Comparison of ENCODE assay signal across 7 mouse cellular contexts in the genomic region with DNA sequence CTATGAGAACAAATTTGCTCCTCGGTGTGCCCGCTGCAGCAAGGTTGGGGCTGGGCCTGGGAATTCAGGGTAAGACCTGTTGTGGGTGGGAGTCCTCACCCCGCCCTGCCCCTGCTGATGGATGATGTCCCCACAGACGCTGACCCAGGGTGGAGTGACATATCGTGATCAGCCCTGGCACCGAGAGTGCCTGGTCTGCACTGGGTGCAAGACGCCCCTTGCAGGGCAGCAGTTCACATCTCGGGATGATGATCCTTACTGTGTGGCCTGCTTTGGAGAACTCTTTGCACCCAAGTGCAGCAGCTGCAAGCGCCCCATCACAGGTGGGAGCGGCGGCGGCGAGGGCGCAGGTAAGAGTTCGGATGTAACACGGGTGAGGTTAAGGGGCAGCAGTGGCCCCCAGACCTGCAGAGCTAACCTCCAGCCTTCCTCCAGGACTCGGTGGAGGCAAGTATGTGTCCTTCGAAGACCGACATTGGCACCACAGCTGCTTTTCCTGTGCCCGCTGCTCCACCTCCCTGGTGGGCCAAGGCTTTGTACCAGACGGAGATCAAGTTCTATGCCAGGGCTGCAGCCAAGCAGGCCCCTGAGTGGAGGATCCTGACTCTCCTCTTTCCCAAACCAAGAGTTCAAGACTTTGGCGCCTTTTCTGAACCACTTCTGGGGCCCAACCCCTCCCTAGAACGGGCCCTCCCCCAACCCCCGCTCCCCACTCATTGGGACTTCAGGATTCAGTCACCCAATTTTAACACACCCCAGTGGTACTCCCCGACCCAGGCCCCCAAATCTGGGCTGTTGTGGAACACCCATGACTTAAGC. TPM values are rescaled to one million over a fixed set of nuclear protein-coding genes. Genes with fewer than 3 reads are reported as not detected.
DNase-seq lines count a peak whose midpoint lies in the region; ATAC-seq and TF ChIP-seq lines count a peak whose summit lies in the region.
"Not testable (repeated sequence)": the region's sequence is repeated elsewhere in the genome, so short reads cannot be mapped to it uniquely, and the experiment has no call there.

No protein-coding gene starts in this region.

- H3K27me3 ChIP-seq in embryonic facial prominence, embryonic 12.5 days; limb, embryonic 11.5 days (ENCODE audit: control insufficient read depth, insufficient read depth, low read length); lung, embryonic 14.5 days (ENCODE audit: insufficient read depth, low read length); stomach, embryonic 16.5 days (ENCODE audit: control insufficient read depth, insufficient read depth, low read length): not testable (repeated sequence)
- H3K27me3 ChIP-seq in hindbrain, embryonic 10.5 days (ENCODE audit: insufficient read depth, poor library complexity, severe bottlenecking), result peaks cover 54% of the 10 kb centered on the region

- H3K4me2 ChIP-seq in embryonic facial prominence, embryonic 12.5 days (replicated peaks); limb, embryonic 11.5 days (ENCODE audit: low read depth, severe bottlenecking); lung, embryonic 14.5 days; stomach, embryonic 16.5 days (ENCODE audit: low read depth, low read length): not testable (repeated sequence)

- peaks cover 26% of the 10 kb centered on the region for H3K36me3 ChIP-seq in embryonic facial prominence, embryonic 12.5 days
- H3K36me3 ChIP-seq in hindbrain, embryonic 10.5 days, result peaks cover 10% of the 10 kb centered on the region; the same call in 1 of the 2 replicates
- H3K36me3 ChIP-seq in limb, embryonic 11.5 days (ENCODE audit: control insufficient read depth, insufficient read depth, low read length); stomach, embryonic 16.5 days (ENCODE audit: control insufficient read depth, insufficient read depth, low read length): not testable (repeated sequence)
- peaks cover 17% of the 10 kb centered on the region; the same call in 1 of the 2 replicates for H3K36me3 ChIP-seq in lung, embryonic 14.5 days (ENCODE audit: insufficient read depth)

- not testable (repeated sequence) for H3K9me3 ChIP-seq in embryonic facial prominence, embryonic 12.5 days; hindbrain, embryonic 10.5 days; limb, embryonic 11.5 days (ENCODE audit: control insufficient read depth, low read length); lung, embryonic 14.5 days (ENCODE audit: low read depth, low read length); stomach, embryonic 16.5 days (replicated peaks; ENCODE audit: control insufficient read depth, low read length)

- H3K9ac ChIP-seq in embryonic facial prominence, embryonic 12.5 days; limb, embryonic 11.5 days (ENCODE audit: low read length); lung, embryonic 14.5 days; stomach, embryonic 16.5 days (ENCODE audit: low read length): not testable (repeated sequence)

- not testable (repeated sequence) for H3K4me3 ChIP-seq in embryonic facial prominence, embryonic 12.5 days; hindbrain, embryonic 10.5 days; limb, embryonic 11.5 days (ENCODE audit: low read depth, low read length); lung, embryonic 14.5 days (ENCODE audit: low read depth, low read length); stomach, embryonic 16.5 days (replicated peaks; ENCODE audit: low read length)

- not testable (repeated sequence) for ATAC-seq in embryonic facial prominence, embryonic 12.5 days (ENCODE audit: insufficient number of reproducible peaks, insufficient read depth, low FRiP score, low TSS enrichment); limb, embryonic 11.5 days (ENCODE audit: insufficient number of reproducible peaks, low FRiP score, low TSS enrichment, low read depth); lung, embryonic 14.5 days (ENCODE audit: insufficient read depth); stomach, embryonic 16.5 days (ENCODE audit: insufficient read depth, low FRiP score)

- TF ChIP-seq CTCF in lung, embryonic 14.5 days (IDR thresholded peaks at IDR 0.05; ENCODE audit: low read depth), result not testable (repeated sequence)

- 88% methylated on average over 25 of the region's 25 CpGs for WGBS in embryonic facial prominence, embryonic 12.5 days
- WGBS in hindbrain, embryonic 10.5 days, result 86% methylated on average over 25 of the region's 25 CpGs
- WGBS in limb, embryonic 11.5 days, result 87% methylated on average over 25 of the region's 25 CpGs
- WGBS in lung, embryonic 14.5 days, result 85% methylated on average over 25 of the region's 25 CpGs
- WGBS in stomach, embryonic 16.5 days, result 89% methylated on average over 25 of the region's 25 CpGs

- H3K4me1 ChIP-seq in embryonic facial prominence, embryonic 12.5 days, result peaks cover 64% of the 10 kb centered on the region
- H3K4me1 ChIP-seq in hindbrain, embryonic 10.5 days (replicated peaks), result peaks cover 71% of the 10 kb centered on the region
- peaks cover 52% of the 10 kb centered on the region for H3K4me1 ChIP-seq in limb, embryonic 11.5 days (ENCODE audit: control insufficient read depth, insufficient read depth, low read length)
- peaks cover 37% of the 10 kb centered on the region for H3K4me1 ChIP-seq in lung, embryonic 14.5 days (ENCODE audit: insufficient read depth)
- H3K4me1 ChIP-seq in stomach, embryonic 16.5 days (ENCODE audit: control insufficient read depth, insufficient read depth, low read length), result peaks cover 45% of the 10 kb centered on the region

- peak overlapping the region; percentile 98 for H3K27ac ChIP-seq in embryonic facial prominence, embryonic 12.5 days
- H3K27ac ChIP-seq in hindbrain, embryonic 10.5 days, result 0 out of 2 replicates have a peak overlapping the region, but pooled peaks have one; percentile 9
- peak overlapping the region; percentile 99 for H3K27ac ChIP-seq in limb, embryonic 11.5 days (replicated peaks; ENCODE audit: low read depth, low read length)
- peak overlapping the region; percentile 92; the same call in 1 of the 2 replicates for H3K27ac ChIP-seq in lung, embryonic 14.5 days (ENCODE audit: low read depth)
- H3K27ac ChIP-seq in stomach, embryonic 16.5 days (ENCODE audit: low read length), result peak overlapping the region; percentile 99

- DNase-seq in R1 (ENCODE audit: low read depth, low spot score), result peak; percentile 28
- peak; percentile 93 for DNase-seq in heart, adult 11 months
- DNase-seq in hindbrain, embryonic 10.5 days (ENCODE audit: low spot score); limb, embryonic 11.5 days (ENCODE audit: low spot score); lung, embryonic 14.5 days: not testable (repeated sequence)

RNA-seq across cellular contexts. Expression of a gene that starts 7.0 kb away (rescaled TPM):
- 205 and 210 TPM in 2 replicates for polyA plus RNA-seq in embryonic facial prominence, embryonic 12.5 days (2016; fragmentation: Nextera tagmentation; extraction: Ambion mirVana)
- 221 and 243 TPM in 2 replicates for polyA plus RNA-seq in hindbrain, embryonic 10.5 days (2016; fragmentation: Nextera tagmentation; extraction: Ambion mirVana)
- polyA plus RNA-seq in limb, embryonic 11.5 days (2014; fragmentation: Nextera tagmentation; extraction: Ambion mirVana), result 250 and 252 TPM in 2 replicates
- 164 and 166 TPM in 2 replicates for polyA plus RNA-seq in lung, embryonic 14.5 days (2014; fragmentation: Nextera tagmentation; extraction: Ambion mirVana)
- 114 and 118 TPM in 2 replicates for polyA plus RNA-seq in stomach, embryonic 16.5 days (2015; fragmentation: Nextera tagmentation; extraction: Ambion mirVana)

RNA-seq across cellular contexts. Expression of a gene that starts 7.1 kb away (rescaled TPM):
- 12.5 and 14.3 TPM in 2 replicates for polyA plus RNA-seq in embryonic facial prominence, embryonic 12.5 days (2016; fragmentation: Nextera tagmentation; extraction: Ambion mirVana)
- polyA plus RNA-seq in hindbrain, embryonic 10.5 days (2016; fragmentation: Nextera tagmentation; extraction: Ambion mirVana), result 4.0 and 5.7 TPM in 2 replicates
- polyA plus RNA-seq in limb, embryonic 11.5 days (2014; fragmentation: Nextera tagmentation; extraction: Ambion mirVana), result 11.5 and 11.6 TPM in 2 replicates
- polyA plus RNA-seq in lung, embryonic 14.5 days (2014; fragmentation: Nextera tagmentation; extraction: Ambion mirVana), result 12.8 and 13.1 TPM in 2 replicates
- 10.1 and 10.8 TPM in 2 replicates for polyA plus RNA-seq in stomach, embryonic 16.5 days (2015; fragmentation: Nextera tagmentation; extraction: Ambion mirVana)

RNA-seq across cellular contexts. Expression of a gene that starts 14.2 kb away (rescaled TPM):
- polyA plus RNA-seq in embryonic facial prominence, embryonic 12.5 days (2016; fragmentation: Nextera tagmentation; extraction: Ambion mirVana), result 81.1 and 86.4 TPM in 2 replicates
- polyA plus RNA-seq in hindbrain, embryonic 10.5 days (2016; fragmentation: Nextera tagmentation; extraction: Ambion mirVana), result 62.8 and 62.9 TPM in 2 replicates
- polyA plus RNA-seq in limb, embryonic 11.5 days (2014; fragmentation: Nextera tagmentation; extraction: Ambion mirVana), result 78.9 TPM in 2 replicates
- polyA plus RNA-seq in lung, embryonic 14.5 days (2014; fragmentation: Nextera tagmentation; extraction: Ambion mirVana), result 59.0 and 59.5 TPM in 2 replicates
- 85.7 and 88.8 TPM in 2 replicates for polyA plus RNA-seq in stomach, embryonic 16.5 days (2015; fragmentation: Nextera tagmentation; extraction: Ambion mirVana)

RNA-seq across cellular contexts. Expression of a gene that starts 34.1 kb away (rescaled TPM):
- 28.7 and 29.5 TPM in 2 replicates for polyA plus RNA-seq in embryonic facial prominence, embryonic 12.5 days (2016; fragmentation: Nextera tagmentation; extraction: Ambion mirVana)
- 24.2 and 26.8 TPM in 2 replicates for polyA plus RNA-seq in hindbrain, embryonic 10.5 days (2016; fragmentation: Nextera tagmentation; extraction: Ambion mirVana)
- polyA plus RNA-seq in limb, embryonic 11.5 days (2014; fragmentation: Nextera tagmentation; extraction: Ambion mirVana), result 22.3 and 26.1 TPM in 2 replicates
- polyA plus RNA-seq in lung, embryonic 14.5 days (2014; fragmentation: Nextera tagmentation; extraction: Ambion mirVana), result 25.5 and 34.0 TPM in 2 replicates
- 33.0 and 35.8 TPM in 2 replicates for polyA plus RNA-seq in stomach, embryonic 16.5 days (2015; fragmentation: Nextera tagmentation; extraction: Ambion mirVana)

RNA-seq across cellular contexts. Expression of a gene that starts 51.0 kb away (rescaled TPM):
- 2.9 and 3.6 TPM in 2 replicates for polyA plus RNA-seq in embryonic facial prominence, embryonic 12.5 days (2016; fragmentation: Nextera tagmentation; extraction: Ambion mirVana)
- 5.2 and 12.9 TPM in 2 replicates for polyA plus RNA-seq in hindbrain, embryonic 10.5 days (2016; fragmentation: Nextera tagmentation; extraction: Ambion mirVana)
- 0.27 and 0.60 TPM in 2 replicates for polyA plus RNA-seq in limb, embryonic 11.5 days (2014; fragmentation: Nextera tagmentation; extraction: Ambion mirVana)
- 0.11 and 0.41 TPM in 2 replicates for polyA plus RNA-seq in lung, embryonic 14.5 days (2014; fragmentation: Nextera tagmentation; extraction: Ambion mirVana)
- 0.13 and 0.14 TPM in 2 replicates for polyA plus RNA-seq in stomach, embryonic 16.5 days (2015; fragmentation: Nextera tagmentation; extraction: Ambion mirVana)

Comparison
In these comparisons a context has a peak if more than half of its experiments do, and no peak if none do; other contexts are left out.
1. H3K27ac ChIP-seq: peak in every context shown above with its lines; median percentile 99 in limb, embryonic 11.5 days; 99 in stomach, embryonic 16.5 days; 98 in embryonic facial prominence, embryonic 12.5 days; 92 in lung, embryonic 14.5 days; 9 in hindbrain, embryonic 10.5 days.